Mouse (Mus musculus) CD4-positive, CD25-positive, alpha-beta regulatory T cell, adult 9 weeks (primary cell): ENCODE data around the gene Gpr137. TPM values are rescaled to one million over a fixed set of nuclear protein-coding genes. Genes with fewer than 3 reads are reported as not detected.

Source experiments
- polyA plus RNA-seq: library from polyadenylated mRNA; unstranded; fragments of 100-300 nt; shearing (Covaris generic); gene quantifications from one replicate; pipeline ENCODE4 v1.2.1, GENCODE M21; 2017

Gene Gpr137
- polyA plus RNA-seq, result 17.8 TPM

DNA sequence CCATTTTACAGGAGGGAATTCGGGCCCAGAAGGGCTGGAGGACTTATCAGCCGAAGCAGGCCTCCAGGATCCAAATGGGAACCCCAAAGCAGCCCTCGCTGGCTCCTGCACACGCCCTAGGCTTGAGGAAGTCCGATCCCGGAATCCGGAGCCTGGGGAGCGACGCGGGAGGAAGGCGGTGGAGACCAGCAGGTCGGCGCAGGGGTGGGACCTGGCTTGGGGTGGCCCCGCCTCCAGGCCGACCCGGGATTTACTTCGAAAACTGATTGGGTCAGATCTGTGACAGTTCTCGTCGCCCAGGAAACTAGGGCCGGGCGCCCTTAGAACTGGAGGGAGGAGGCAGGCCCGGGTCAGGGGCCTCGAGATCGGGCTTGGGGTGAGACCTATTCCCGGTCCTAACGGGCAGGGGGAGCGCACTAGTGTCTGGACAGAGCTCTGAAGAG lies at the start of gene Gpr137:
Gpr137 (minus strand) TSS at position 232 of the 443 bp plus-strand sequence.

GRCm38 (mm10) chr19:6987061-6987903 lies 45.0 kb upstream of the Gpr137 start, which contains the start of gene Vegfb:
Vegfb (minus strand) TSS chr19:6987651.

DNA sequence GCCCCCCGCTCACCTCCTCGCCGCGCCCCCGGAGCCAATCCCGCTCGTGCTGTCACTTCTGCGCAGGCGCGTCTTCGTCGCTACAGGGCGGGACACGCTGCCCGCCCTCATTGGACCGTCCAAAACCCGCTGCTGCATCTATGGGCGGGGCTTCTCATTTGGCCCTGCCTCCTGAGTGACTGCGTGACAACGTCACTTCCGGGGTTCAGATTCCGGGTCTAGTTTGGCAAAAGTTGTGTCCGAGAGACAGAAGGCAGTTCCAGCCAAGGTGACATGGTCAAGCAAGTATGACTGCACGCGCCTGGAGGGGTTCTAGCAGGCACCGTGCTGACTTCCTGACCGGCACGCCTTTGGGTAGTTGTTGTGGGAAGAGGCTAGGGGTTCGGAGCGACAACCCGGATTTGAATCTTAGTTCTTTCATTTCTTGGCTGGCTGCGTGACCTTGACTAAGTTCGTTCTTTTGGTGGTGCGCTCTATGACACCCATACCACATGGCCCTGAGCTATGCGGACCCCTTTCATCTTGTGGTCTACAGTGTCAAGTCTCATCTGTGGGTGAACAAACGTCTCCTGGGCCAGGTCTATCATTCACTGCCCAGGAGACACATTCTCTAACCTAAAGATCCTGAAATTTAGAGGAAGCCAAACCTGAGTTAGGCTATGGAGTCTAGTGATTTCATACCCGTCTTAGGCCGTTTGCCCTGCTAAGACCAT lies 38.3 kb upstream of the Gpr137 start, which contains the start of gene Fkbp2:
Fkbp2 (minus strand) TSS at position 121 of the 713 bp plus-strand sequence.

DNA sequence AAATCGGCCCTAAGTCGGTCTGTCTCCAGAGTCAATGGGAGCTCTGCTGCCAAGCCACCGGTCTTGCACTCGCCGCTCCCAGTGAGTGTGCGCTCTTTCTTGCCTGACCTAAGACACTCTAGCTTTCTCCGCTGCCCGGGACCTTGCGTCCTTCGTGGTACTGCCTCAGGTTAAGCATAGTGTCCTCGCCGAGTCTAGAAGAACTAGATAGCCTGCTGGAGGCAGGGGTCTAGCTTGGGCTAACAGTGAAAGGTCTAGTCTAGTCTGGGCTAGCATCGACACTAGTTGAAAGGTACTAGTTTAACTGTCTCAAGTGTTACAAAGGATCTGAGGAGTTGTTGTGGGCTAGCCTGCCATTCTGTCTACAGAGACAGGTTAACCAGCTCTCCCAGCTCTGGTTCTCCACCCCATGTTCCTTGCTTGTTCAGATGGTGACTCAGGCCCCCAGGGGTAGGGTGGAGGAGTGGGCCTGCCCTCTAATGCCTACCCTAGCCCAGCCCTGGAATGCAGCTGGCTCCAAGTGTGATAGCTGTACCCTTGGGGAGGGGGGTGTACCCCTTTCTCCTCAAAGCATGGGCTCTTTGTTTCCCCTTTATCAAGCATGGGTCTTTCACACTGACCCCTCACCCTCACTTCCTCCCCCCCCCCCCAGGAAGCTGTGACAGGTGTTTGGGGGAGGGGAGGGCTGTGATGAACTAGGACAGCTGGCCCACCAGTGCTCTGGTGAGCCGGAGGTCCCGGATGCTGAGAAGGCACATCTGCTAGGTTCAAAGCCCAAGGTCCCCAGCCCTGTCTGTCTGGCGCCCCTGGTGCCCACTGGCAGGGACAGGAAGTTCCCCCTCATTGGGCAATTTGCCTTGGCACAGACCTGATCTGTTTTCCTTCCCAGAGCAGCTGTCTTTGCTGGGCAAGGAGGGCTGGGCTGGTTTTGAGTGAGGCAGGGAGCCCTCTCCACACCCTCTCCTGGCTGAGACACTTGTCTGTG lies 33.5 kb upstream of the Gpr137 start, which contains the start of gene Plcb3:
Plcb3 (minus strand) TSS at position 934 of the 985 bp plus-strand sequence.

DNA sequence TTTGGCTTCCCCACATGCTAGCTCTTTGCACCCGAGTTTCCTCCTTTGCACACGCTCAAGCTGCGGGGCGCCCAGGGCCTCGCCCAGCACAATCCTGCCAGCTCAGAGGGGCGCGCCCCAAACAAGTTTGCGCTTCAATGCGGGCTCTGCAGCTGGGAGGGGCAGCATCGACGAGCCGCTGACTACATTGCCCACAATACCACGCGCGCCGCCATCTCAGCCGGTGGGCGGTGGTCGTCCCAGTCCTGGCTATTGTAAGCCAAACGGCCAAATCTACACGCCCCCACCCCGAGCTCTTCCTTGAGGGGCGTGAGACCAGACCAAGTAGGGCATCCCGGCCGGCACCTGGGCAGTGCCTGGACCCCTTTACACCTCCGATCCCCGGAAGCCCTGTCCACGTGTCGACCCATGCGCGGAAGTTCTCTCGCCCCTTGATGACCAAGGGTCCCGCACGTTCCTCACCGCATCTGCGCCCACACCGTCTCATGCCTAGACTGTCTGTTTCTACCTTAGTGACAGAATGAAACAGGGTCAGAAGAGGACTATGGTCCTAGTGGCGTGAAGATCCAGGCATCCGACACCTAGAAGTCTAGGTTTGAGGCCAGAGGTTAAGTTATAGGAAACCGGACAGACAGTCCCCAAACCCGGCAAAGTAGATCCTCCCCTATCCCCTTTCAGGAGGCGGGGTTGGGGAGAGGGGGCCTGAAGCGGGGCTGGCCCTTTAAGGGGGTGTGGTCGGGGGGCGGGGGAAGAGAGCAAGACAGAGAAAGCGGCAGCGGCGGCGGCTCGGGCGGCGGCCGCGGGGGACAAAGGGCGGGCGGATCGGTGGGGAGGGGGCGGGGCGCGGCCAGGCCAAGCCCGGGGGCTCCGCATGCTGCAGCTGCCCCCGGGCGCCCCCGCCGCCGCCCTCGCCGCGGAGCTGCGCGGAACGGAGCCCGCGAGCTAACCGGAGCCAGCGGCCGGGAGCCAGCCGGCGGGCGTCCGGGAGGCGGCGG lies 32.2 kb upstream of the Gpr137 start, which contains the start of gene Ppp1r14b:
Ppp1r14b (plus strand) TSS at position 758 of the 995 bp plus-strand sequence.

GRCm38 (mm10) chr19:6941372-6942248 lies 670 bp downstream of the Gpr137 start, which contains the start of gene Bad:
Bad (plus strand) TSS chr19:6941861.

GRCm38 (mm10) chr19:6934195-6934977 lies 7.9 kb downstream of the Gpr137 start, which contains the start of gene Kcnk4:
Kcnk4 (minus strand) TSS chr19:6934515.

DNA sequence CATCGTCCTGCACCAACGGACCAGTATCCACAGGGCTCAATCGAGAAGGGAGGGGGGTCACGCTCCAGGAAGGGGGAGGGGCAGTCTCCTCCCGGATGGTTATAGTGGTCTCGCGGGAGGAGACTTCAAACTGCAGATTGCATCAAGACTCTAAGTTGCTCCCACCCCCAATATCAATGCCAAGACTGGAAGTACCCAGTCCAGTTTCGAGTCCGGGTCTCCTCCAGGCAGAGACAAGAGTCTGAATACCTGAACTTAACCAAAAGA lies 17.0 kb downstream of the Gpr137 start, which contains the start of gene Catsperz:
Catsperz (minus strand) TSS at position 74 of the 267 bp plus-strand sequence.

DNA sequence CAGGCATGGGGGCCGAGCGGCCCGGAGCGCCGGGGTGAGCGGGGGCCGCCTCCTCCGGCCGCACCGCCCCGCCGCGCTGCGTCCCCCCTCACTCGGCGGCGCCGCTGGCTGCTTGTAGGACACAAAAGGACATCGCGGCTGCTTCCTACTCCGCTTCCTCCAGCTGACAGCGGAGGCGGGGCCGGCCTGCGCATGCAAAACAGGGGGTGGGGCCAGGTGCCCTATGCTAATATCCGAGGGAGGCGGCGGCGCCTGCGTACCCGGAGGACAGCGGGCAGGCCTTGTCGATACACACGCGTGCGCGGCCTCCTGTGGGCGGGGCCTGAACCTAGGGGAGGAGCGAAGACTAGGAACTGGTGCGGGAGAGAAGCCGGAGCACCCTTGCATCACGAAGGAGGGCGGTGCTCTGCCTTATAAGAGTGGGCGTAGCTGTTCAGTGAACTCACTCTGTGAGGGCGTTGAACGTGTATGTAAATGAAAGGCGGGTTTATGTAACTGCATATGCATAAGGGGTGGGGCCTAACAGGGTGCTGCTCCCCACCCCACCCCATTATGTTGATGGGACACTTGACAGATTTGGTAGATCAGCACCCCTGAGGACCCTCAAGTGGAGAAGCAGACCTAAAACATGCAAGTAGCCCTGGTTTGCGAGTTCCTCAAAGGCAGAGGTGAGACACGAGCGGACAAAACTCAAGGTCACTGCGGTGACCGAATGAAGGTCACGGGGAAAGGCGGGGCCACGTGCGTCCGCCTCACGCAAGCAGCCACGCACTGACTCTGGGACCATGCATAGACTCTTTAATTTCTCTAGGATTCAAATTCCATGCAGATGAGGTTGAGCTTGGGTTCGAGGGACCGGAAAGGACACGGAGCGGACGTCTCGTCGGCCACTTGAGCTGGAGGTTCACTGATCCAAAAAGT lies 20.4 kb downstream of the Gpr137 start, which contains the start of gene Esrra:
Esrra (minus strand) TSS at position 167 of the 921 bp plus-strand sequence.

GRCm38 (mm10) chr19:6909507-6910289 lies 32.6 kb downstream of the Gpr137 start, which contains the start of the genes Trmt112 and Prdx5:
Trmt112 (plus strand) TSS chr19:6909698.
Prdx5 (minus strand) TSS chr19:6910106.

Other genes with a start within 250 kb of the Gpr137 start
- 31.3 TPM for gene Rps6ka4, start 101.8 kb downstream of the Gpr137 start, polyA plus RNA-seq
- gene Ccdc88b, start 84.3 kb downstream of the Gpr137 start, polyA plus RNA-seq, result 48.7 TPM
- gene Trmt112, start 32.8 kb downstream of the Gpr137 start, polyA plus RNA-seq, result 234 TPM
- gene Prdx5, start 32.4 kb downstream of the Gpr137 start, polyA plus RNA-seq, result 267 TPM
- gene Esrra, start 20.7 kb downstream of the Gpr137 start, polyA plus RNA-seq, result 6.6 TPM
- not detected for gene Catsperz, start 17.1 kb downstream of the Gpr137 start, polyA plus RNA-seq
- gene Kcnk4, start 8.0 kb downstream of the Gpr137 start, polyA plus RNA-seq, result not detected
- gene Bad, start 619 bp downstream of the Gpr137 start, polyA plus RNA-seq, result 43.9 TPM
- gene Ppp1r14b, start 32.5 kb upstream of the Gpr137 start, polyA plus RNA-seq, result 32.3 TPM
- gene Plcb3, start 34.0 kb upstream of the Gpr137 start, polyA plus RNA-seq, result 7.2 TPM
- gene Fkbp2, start 38.0 kb upstream of the Gpr137 start, polyA plus RNA-seq, result 53.6 TPM
- gene Vegfb, start 45.2 kb upstream of the Gpr137 start, polyA plus RNA-seq, result 1.2 TPM
- gene Dnajc4, start 50.1 kb upstream of the Gpr137 start, polyA plus RNA-seq, result 66.9 TPM
- gene Nudt22, start 53.6 kb upstream of the Gpr137 start, polyA plus RNA-seq, result 38.9 TPM
- 8.5 TPM for gene Trpt1, start 53.7 kb upstream of the Gpr137 start, polyA plus RNA-seq
- gene Fermt3, start 77.0 kb upstream of the Gpr137 start, polyA plus RNA-seq, result 429 TPM
- gene Stip1, start 97.5 kb upstream of the Gpr137 start, polyA plus RNA-seq, result 157 TPM
- 2.8 TPM for gene Macrod1, start 114.3 kb upstream of the Gpr137 start, polyA plus RNA-seq
- gene Flrt1, start 163.2 kb upstream of the Gpr137 start, polyA plus RNA-seq, result 0.05 TPM